Mouse (Mus musculus): Measurements from ENCODE around the gene Olfr1080. TPM values are rescaled to one million over a fixed set of nuclear protein-coding genes. Genes with fewer than 3 reads are reported as not detected.
"Not testable (repeated sequence)": the region's sequence is repeated elsewhere in the genome, so short reads cannot be mapped to it uniquely, and the experiment has no call there.

Gene Olfr1080
- not detected in 2 replicates for polyA plus RNA-seq (2014; fragmentation: Nextera tagmentation; extraction: Ambion mirVana)

DNA sequence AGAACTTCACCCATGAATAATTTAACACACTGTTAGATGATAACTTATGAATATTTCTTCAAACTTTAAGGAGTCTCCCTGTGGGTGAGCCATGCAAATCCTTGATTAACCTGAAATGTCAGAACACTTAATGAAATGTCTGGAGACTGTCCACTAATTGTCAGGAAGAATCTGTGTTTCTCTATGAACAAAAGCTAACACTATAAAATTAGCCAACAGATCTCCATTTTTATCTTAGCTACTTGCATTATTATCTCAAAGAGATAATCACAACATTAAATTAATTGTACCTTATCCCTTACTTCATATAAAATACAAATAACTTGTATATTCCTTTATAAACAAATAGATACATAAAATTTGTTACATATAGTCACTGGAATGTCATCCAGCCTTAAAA lies at the start of gene Olfr1080:
Gene Olfr1080 (minus strand): TSS at position 101 of the 400 bp plus-strand sequence.
- H3K9ac ChIP-seq (ENCODE audit: low read depth, low read length); H3K4me2 ChIP-seq (ENCODE audit: low read depth, low read length); H3K9me3 ChIP-seq (ENCODE audit: control insufficient read depth, low read length); H3K4me3 ChIP-seq (ENCODE audit: low read depth, low read length); DNase-seq (ENCODE audit: low spot score); H3K36me3 ChIP-seq (ENCODE audit: control insufficient read depth, insufficient read depth, low read length); H3K27ac ChIP-seq (replicated peaks; ENCODE audit: low read depth, low read length); ATAC-seq (ENCODE audit: low read depth); H3K4me1 ChIP-seq (ENCODE audit: control insufficient read depth, insufficient read depth, low read length); H3K27me3 ChIP-seq (replicated peaks; ENCODE audit: control insufficient read depth, insufficient read depth, low read length): not testable (repeated sequence)

DNA sequence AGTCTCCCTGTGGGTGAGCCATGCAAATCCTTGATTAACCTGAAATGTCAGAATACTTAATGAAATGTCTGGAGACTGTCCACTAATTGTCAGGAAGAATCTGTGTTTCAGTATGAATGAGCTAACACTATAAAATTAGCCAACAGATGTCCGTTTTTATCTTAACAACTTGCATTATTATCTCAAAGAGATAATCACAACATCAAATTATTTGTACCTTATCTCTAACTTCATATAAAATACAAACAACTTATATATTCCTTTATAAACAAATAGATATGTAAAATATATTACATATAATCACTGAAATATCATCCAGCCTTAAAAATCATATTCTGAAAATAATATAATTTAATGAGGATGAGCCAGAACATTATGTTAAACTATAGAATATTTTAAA lies 40.8 kb upstream of the Olfr1080 start, which contains the start of gene Olfr1082:
Gene Olfr1082 (minus strand): TSS at position 101 of the 400 bp plus-strand sequence.
- DNase-seq (ENCODE audit: low spot score); H3K4me1 ChIP-seq (ENCODE audit: control insufficient read depth, insufficient read depth, low read length); H3K4me3 ChIP-seq (ENCODE audit: low read depth, low read length); H3K9me3 ChIP-seq (ENCODE audit: control insufficient read depth, low read length); H3K4me2 ChIP-seq (ENCODE audit: low read depth, low read length); H3K27ac ChIP-seq (replicated peaks; ENCODE audit: low read depth, low read length); ATAC-seq (ENCODE audit: low read depth); H3K9ac ChIP-seq (ENCODE audit: low read depth, low read length); H3K27me3 ChIP-seq (replicated peaks; ENCODE audit: control insufficient read depth, insufficient read depth, low read length); H3K36me3 ChIP-seq (ENCODE audit: control insufficient read depth, insufficient read depth, low read length): not testable (repeated sequence)
- WGBS = 33% methylated on average over 1 of the region's 1 CpGs

DNA sequence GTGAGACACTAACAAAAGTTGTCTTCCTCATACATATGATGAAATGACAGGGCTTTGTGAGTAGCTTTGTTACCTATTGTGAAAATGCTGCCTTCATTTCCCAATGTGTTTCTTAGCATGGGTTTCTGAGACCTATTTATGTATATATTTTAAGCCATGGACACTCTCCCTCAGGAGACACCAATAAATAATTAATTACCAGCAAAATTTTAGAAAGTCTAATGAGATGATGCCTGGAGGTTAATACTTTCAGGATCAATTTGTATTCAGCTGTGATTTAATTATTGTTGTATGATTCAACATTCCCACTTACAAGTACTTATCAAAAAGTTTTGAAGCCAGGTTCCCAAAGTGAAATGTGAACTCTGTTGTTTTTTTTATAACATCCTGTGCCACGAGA lies 15.7 kb downstream of the Olfr1080 start, which contains the start of gene Olfr1079:
Gene Olfr1079 (minus strand): TSS at position 101 of the 400 bp plus-strand sequence.
- ATAC-seq (ENCODE audit: low read depth) (no peak), DNase-seq (ENCODE audit: low spot score) (no peak)
- Histone ChIP-seq H3K9me3 (ENCODE audit: control insufficient read depth, low read length) (no peaks in the 10 kb centered on the region), H3K4me3 (ENCODE audit: low read depth, low read length) (no peak within 1 kb of the TSS), H3K4me1 (ENCODE audit: control insufficient read depth, insufficient read depth, low read length) (no peaks in the 10 kb centered on the region), H3K27ac (replicated peaks; ENCODE audit: low read depth, low read length) (no peak within 1 kb of the TSS), H3K27me3 (replicated peaks; ENCODE audit: control insufficient read depth, insufficient read depth, low read length) (no peaks in the 10 kb centered on the region), H3K9ac (ENCODE audit: low read depth, low read length) (no peak within 1 kb of the TSS), H3K36me3 (ENCODE audit: control insufficient read depth, insufficient read depth, low read length) (no peaks in the 10 kb centered on the region), H3K4me2 (ENCODE audit: low read depth, low read length) (no peak within 1 kb of the TSS)
- 61% methylated on average over 1 of the region's 1 CpGs for WGBS

DNA sequence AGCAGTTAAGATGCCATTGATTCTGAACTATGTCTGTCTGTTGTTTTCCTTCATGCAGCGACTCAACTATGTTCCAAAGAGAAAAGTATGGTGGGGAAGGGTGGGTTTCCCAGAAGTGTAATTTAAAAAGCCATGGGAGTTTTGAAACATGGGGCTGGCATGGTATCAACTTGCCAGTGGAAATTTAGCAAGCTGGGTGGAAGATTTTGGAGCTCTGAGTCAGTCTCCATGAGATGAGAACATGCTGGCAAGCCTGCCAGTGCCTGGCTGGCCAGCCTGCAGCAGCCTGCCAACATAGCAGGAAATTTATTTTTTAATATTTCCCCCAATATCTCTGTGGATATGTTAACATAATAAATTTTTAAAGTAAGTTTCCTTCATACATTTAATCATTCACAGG lies 27.0 kb downstream of the Olfr1080 start:
- Histone ChIP-seq H3K4me1 (ENCODE audit: control insufficient read depth, insufficient read depth, low read length) (no peaks in the 10 kb centered on the region), H3K27ac (replicated peaks; ENCODE audit: low read depth, low read length) (no peak overlapping the region), H3K9me3 (ENCODE audit: control insufficient read depth, low read length) (no peaks in the 10 kb centered on the region), H3K4me2 (ENCODE audit: low read depth, low read length) (no peak overlapping the region), H3K27me3 (replicated peaks; ENCODE audit: control insufficient read depth, insufficient read depth, low read length) (no peaks in the 10 kb centered on the region), H3K36me3 (ENCODE audit: control insufficient read depth, insufficient read depth, low read length) (no peaks in the 10 kb centered on the region), H3K4me3 (ENCODE audit: low read depth, low read length) (no peak overlapping the region), H3K9ac (ENCODE audit: low read depth, low read length) (no peak overlapping the region)
- 76% methylated on average over 1 of the region's 1 CpGs for WGBS
- DNase-seq (ENCODE audit: low spot score) (no peak), ATAC-seq (ENCODE audit: low read depth) (no peak)

DNA sequence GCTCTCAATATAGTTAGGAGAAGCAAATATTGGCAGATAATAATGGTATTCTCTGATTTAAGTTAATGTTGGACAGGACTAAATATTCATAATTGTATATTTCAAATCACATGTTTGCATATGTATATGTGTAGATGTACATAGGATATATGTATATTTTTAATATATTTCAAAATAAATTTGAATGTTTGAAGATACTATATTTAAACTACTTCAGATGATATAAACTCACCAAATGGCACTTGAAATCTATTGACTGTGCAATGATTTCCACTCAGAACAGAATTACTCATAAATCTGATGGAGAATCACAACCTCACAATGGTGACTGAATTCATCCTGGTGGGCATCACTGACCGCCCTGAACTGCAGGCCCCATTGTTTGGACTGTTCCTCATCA lies 49.9 kb downstream of the Olfr1080 start, which contains the start of gene Olfr1076:
Gene Olfr1076 (plus strand): TSS at position 301 of the 400 bp plus-strand sequence.
- ATAC-seq (ENCODE audit: low read depth) (no peak), DNase-seq (ENCODE audit: low spot score) (no peak)
- Histone ChIP-seq H3K27ac (replicated peaks; ENCODE audit: low read depth, low read length) (no peak within 1 kb of the TSS), H3K27me3 (replicated peaks; ENCODE audit: control insufficient read depth, insufficient read depth, low read length) (no peaks in the 10 kb centered on the region), H3K36me3 (ENCODE audit: control insufficient read depth, insufficient read depth, low read length) (no peaks in the 10 kb centered on the region), H3K9me3 (ENCODE audit: control insufficient read depth, low read length) (no peaks in the 10 kb centered on the region), H3K4me1 (ENCODE audit: control insufficient read depth, insufficient read depth, low read length) (no peaks in the 10 kb centered on the region), H3K4me3 (ENCODE audit: low read depth, low read length) (no peak within 1 kb of the TSS), H3K4me2 (ENCODE audit: low read depth, low read length) (no peak within 1 kb of the TSS), H3K9ac (ENCODE audit: low read depth, low read length) (no peak within 1 kb of the TSS)
- 93% methylated on average over 1 of the region's 1 CpGs for WGBS

Other genes starting within 250 kb of the Olfr1080 start
- not detected in 2 replicates for gene Olfr1053, start 243.0 kb downstream of the Olfr1080 start, polyA plus RNA-seq (2014; fragmentation: Nextera tagmentation; extraction: Ambion mirVana)
- gene Olfr1054, start 222.8 kb downstream of the Olfr1080 start, polyA plus RNA-seq (2014; fragmentation: Nextera tagmentation; extraction: Ambion mirVana) = not detected in 2 replicates
- gene Olfr1055, start 208.0 kb downstream of the Olfr1080 start, polyA plus RNA-seq (2014; fragmentation: Nextera tagmentation; extraction: Ambion mirVana) = not detected in 2 replicates
- gene Olfr1056, start 195.8 kb downstream of the Olfr1080 start, polyA plus RNA-seq (2014; fragmentation: Nextera tagmentation; extraction: Ambion mirVana) = 0.21 TPM in 1 of 2 replicates, not detected in the other
- not detected in 2 replicates for gene Olfr1057, start 179.8 kb downstream of the Olfr1080 start, polyA plus RNA-seq (2014; fragmentation: Nextera tagmentation; extraction: Ambion mirVana)
- 0.18 and 0.22 TPM in 2 replicates for gene Olfr1058, start 169.7 kb downstream of the Olfr1080 start, polyA plus RNA-seq (2014; fragmentation: Nextera tagmentation; extraction: Ambion mirVana)
- not detected in 2 replicates for gene Olfr1061, start 144.2 kb downstream of the Olfr1080 start, polyA plus RNA-seq (2014; fragmentation: Nextera tagmentation; extraction: Ambion mirVana)
- gene Olfr1062, start 131.5 kb downstream of the Olfr1080 start, polyA plus RNA-seq (2014; fragmentation: Nextera tagmentation; extraction: Ambion mirVana) = 0.07 TPM in 1 of 2 replicates, not detected in the other
- gene Olfr1065, start 107.6 kb downstream of the Olfr1080 start, polyA plus RNA-seq (2014; fragmentation: Nextera tagmentation; extraction: Ambion mirVana) = 0.15 and 0.25 TPM in 2 replicates
- not detected in 2 replicates for gene Olfr1066, start 102.0 kb downstream of the Olfr1080 start, polyA plus RNA-seq (2014; fragmentation: Nextera tagmentation; extraction: Ambion mirVana)
- gene Olfr228, start 70.8 kb downstream of the Olfr1080 start, polyA plus RNA-seq (2014; fragmentation: Nextera tagmentation; extraction: Ambion mirVana) = 0.13 TPM in 1 of 2 replicates, not detected in the other
- gene Olfr1076, start 49.8 kb downstream of the Olfr1080 start, polyA plus RNA-seq (2014; fragmentation: Nextera tagmentation; extraction: Ambion mirVana) = not detected in 2 replicates
- not detected in 2 replicates for gene Olfr1079, start 15.8 kb downstream of the Olfr1080 start, polyA plus RNA-seq (2014; fragmentation: Nextera tagmentation; extraction: Ambion mirVana)
- gene Olfr1082, start 40.7 kb upstream of the Olfr1080 start, polyA plus RNA-seq (2014; fragmentation: Nextera tagmentation; extraction: Ambion mirVana) = not detected in 2 replicates
- gene Olfr1084, start 81.5 kb upstream of the Olfr1080 start, polyA plus RNA-seq (2014; fragmentation: Nextera tagmentation; extraction: Ambion mirVana) = not detected in 2 replicates
- not detected in 2 replicates for gene Olfr1085, start 103.8 kb upstream of the Olfr1080 start, polyA plus RNA-seq (2014; fragmentation: Nextera tagmentation; extraction: Ambion mirVana)
- not detected in 2 replicates for gene Olfr1086, start 121.9 kb upstream of the Olfr1080 start, polyA plus RNA-seq (2014; fragmentation: Nextera tagmentation; extraction: Ambion mirVana)
- gene Olfr1087, start 140.2 kb upstream of the Olfr1080 start, polyA plus RNA-seq (2014; fragmentation: Nextera tagmentation; extraction: Ambion mirVana) = not detected in 2 replicates
- gene Olfr1089, start 175.5 kb upstream of the Olfr1080 start, polyA plus RNA-seq (2014; fragmentation: Nextera tagmentation; extraction: Ambion mirVana) = not detected in 2 replicates
- gene Olfr1090, start 200.8 kb upstream of the Olfr1080 start, polyA plus RNA-seq (2014; fragmentation: Nextera tagmentation; extraction: Ambion mirVana) = not detected in 2 replicates
- gene Olfr1093, start 224.2 kb upstream of the Olfr1080 start, polyA plus RNA-seq (2014; fragmentation: Nextera tagmentation; extraction: Ambion mirVana) = not detected in 2 replicates

Data from embryonic facial prominence, embryonic 14.5 days (tissue).